Mouse (Mus musculus): ENCODE measurements at regions not wholly inside any gene's neighbourhood (a gene's known extent, or its start where the extent isn't known, plus 50 kb on each side); places are given as distances from the start of the nearest gene placed in this dataset.

- TF ChIP-seq CTCF (IDR thresholded peaks at IDR 0.05; ENCODE audit: extremely low read depth, insufficient read depth, insufficient read length, insufficient replicate concordance) (no peak), POLR2A (IDR thresholded peaks at IDR 0.05; ENCODE audit: low read depth, low read length) (no peak)
Observed at GRCm38 (mm10) chr6:111725969-111726368, 547.6 kb upstream of the Lmcd1 start.

Data from spleen, adult 2 months (tissue).